Mouse (Mus musculus) ovary, postnatal 10 days (tissue): ENCODE measurements around the gene Wrnip1.

Experiments
- DNase-seq: peaks from one replicate; pipeline ENCODE4 v3.0.0; 2022; ENCODE audit warnings: low spot score

Wrnip1 gene

DNA sequence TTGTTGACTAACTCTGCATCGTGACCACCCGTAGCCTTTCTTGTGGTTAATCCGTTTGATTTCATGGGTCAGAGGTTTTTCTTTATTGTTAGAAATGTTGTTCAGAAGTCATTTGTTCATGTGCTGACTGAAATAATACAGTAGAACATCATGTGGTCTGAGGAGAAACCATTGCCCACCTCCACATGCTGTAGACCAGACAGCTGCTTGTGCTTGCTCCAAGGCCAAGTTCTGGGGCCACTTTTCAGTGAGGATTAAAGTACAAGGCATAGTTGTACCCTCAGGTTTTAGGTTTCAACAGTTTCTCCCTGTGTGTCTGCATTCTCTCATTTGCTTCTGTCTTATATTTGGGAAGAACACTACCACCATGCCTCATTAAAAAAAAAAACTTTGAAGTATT is 5.8 kb downstream of the Wrnip1 start:
- DNase-seq = no peak

DNA sequence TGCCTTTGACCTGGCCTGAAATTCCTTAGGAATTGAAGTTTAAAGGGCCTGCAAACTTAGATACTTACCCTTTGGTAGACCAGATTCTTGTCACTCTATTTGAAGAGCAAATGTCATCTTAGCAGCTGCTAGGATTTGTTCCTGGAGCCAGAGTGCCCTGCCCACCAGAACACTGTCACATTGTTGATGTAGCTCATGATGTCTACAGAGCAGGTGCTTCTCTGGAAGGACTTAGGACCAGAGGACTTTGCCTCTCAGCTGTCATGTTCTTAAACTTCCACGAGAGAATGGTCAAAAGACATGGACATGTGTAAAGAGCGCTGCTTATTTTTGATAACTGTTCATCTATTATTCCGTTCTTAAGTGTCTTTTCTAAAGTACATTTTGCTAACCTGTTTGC is 17.4 kb downstream of the Wrnip1 start:
- DNase-seq = no peak

DNA sequence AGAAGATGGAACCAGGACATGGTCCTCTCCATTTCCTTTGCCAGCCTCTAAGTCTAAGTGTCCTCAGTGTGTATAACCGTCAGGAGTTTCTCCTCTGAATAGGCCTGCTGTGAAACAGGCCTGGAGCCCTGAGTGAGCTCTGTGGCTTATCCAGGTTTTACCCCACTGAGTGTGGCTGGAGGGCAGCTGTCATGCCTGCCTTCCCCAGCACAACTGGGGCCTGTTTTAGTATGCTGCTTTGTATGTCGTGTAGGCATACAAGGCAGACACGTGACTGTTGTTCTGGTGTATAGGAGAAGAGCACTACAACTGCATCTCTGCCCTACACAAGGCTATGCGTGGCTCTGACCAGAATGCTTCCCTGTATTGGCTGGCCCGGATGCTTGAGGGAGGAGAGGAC is 18.1 kb downstream of the Wrnip1 start:
- no peak for DNase-seq

DNA sequence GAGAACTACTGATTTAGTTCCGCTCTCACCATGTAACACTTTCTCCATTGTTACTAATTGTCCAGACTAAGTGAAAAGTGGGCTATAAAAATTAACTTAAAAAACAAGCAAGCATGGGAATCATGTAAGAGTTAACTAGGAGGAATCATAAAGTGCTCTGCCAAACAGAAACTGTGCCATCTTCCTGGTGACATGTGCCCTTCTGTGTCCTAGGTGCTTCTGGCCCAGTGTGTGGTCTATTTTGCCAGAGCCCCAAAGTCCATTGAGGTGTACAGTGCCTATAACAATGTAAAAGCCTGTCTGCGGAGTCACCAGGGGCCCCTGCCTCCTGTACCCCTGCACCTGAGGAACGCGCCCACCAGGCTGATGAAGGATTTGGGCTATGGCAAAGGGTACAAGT is 19.8 kb downstream of the Wrnip1 start:
- no peak for DNase-seq

DNA sequence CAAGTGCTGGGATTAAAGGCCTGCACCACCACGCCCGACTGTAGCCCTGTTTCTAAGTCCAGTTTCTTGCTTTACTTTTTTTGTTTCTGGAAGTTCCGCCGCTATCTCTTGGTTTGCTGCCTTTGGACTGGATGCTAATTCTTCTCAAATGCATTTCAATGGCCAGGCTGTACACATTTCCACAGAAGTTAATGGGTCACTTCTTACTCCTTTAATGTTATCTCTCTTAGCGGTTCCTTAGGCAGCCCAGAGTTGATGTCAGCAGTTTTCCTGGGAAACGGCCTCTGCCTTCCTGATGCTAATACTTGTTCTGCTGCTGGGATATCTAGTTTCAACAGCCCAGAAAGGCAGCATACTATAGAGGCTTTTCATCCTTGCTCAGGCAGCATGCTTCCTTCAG is 21.3 kb downstream of the Wrnip1 start:
- no peak for DNase-seq

DNA sequence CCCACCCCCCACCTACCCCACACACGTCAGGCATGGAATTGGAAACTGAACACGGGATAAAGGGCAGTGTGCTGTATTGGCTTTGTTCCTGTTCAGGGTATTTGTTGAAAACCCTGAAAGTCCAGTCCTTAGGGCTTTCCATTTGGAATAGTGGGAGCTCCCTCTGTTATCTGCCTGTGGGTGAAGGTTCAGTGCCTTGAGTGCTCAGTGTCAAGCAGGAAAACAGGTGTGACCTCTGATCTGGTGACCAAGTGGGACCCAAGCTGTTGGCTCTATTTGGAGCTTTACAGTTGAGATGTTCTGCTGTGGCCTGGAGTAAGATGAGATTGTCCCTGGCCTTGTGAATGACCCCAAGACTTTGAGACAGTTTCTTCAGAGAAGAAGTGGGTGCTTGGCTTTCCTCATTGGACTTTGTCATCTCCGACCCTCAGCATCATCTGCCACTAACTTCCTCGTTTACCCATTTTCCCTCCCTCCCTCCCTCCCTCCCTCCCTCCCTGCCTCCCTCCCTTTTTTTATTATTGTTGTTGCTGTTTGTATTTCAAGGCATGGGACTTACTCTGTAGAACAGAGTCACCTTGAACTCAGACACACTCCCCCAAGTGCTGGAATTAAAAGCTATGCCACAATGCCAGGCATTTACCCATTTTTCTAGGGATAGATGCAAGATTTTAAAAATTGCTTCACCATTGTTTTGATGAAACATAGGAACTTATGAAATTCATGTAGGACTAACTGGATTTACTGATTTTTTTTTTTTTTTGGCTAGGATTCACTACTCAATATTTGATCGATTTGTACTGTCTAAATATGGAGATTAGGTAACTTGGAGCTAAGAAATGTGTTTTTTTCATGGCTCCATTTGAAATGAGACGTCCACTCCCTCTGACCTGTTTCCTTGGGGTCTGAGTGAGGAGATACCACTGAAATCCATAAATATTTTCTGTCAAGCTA is 22.8 kb downstream of the Wrnip1 start:
- DNase-seq = no peak

DNA sequence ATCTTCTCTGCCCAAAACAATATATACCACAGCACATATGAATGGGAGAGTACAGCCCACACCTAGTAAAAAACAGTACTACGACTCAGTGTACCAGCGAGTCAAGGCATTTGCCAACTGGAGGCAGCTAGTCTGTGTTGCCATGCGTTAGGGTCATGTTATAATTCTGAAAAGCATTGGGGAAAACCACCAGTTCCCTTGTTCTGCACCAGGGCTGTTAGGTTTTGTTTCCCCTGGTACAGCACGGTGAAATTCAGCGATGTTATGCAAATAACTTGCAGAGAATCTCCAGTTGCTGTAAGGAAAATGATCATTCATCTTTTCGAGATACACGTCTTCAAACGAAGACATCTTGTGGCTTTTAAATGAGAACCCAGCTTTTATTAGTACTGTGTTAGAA is 23.7 kb downstream of the Wrnip1 start:
- no peak for DNase-seq

DNA sequence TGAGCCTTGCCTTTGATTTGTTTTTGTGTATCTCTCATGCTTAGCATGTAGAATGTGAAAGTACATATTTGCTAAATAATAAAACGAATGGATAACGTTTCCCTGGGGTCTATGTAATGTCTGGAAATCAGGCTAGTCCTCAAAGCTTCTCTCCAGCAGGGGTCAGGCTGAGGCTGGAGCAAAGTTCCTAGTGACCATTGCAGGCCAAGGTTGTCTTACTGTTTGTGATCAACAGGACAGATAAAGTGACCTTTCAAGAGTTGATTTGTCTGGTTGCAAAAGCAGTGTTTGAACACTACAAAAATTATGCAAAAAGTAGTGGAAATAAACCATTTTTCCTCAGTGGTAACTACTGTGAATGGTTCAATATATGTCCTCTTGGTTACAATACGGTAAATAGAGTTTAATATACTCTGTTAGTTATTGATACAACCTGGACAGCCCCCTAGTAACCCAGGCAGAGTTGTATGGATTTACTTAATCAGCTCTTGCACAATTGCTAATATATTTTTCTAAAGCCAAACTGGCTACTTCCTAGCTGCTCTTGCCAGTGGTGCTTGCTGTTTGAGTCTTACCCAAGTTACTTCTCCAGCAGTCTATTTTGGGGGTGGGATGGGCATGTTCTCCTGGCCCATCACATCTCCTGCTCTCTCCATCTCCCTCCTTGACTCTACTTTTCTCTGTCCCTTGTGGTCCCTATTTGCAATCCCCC is 25.4 kb downstream of the Wrnip1 start:
- DNase-seq = no peak

DNA sequence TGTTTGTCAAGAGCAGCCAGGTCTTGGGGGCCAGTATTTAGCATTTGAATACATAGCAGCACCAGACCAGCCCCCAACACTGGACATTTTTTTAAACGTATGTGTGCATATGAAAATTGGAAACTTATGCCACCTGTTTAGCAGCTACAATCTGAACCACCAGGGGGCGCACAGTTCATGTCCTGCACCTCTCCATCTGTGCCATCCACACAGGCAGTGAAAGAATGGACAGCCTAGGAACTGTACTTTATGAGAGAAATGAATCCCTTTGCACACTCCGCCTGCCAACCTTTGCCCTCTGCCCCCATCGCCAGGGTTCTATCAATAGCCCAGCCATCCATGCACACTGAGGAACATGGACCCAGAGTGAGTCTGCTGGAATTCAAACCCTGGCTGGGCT is 26.1 kb downstream of the Wrnip1 start:
- DNase-seq = no peak

DNA sequence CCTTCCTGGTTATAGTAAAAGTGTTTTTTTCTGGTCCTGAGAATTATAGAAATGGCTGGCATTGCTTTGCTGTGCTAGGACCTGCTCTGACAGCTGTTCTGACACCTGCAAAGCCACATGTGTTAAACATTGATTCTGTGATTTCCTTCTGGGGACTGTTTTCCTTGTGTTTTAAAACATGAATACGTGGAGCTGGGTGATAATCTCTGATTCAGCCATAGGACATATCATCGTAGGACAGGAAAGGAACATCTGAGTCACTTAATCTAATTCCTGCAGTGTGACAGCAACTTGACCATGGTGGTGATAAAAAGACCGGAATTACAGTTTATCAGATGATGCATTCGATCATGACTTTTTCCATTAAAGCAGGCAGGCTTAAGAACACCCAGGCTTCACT is 27.0 kb downstream of the Wrnip1 start:
- DNase-seq = no peak

DNA sequence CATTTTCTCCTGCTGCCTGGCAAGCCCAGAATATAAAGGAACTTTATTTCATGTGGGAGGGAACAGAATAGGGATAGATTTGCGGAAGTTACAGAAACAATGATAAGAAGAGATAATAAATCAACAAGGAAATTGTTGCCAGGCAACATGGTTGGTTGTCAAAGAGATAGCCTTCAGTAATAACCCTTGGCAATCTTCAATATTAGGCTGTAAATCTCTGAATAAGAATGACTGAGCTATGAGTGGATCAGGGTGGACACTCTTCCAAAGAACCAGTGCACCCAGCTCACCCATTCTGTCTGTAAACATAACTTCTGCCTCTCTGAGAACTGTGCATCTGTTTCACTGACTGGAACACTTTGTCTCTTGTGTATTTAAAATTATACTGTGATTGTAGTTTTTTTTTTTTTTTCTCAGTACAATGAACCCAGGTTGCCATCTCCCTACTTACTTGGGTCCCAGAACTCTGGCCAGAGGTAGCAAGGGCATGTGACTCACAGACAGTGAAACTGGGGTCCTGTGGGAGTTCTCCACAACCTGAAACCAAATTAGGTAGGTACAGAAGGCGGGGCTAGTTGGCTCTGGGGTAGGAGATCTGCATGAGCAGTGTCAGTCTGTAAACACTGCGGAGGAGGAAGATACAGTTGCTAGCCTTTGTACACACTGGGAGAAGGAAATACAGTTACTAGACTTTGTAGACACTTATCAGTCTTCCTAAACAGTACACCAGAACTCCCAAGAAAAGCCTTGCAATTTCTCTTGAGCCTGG is 29.9 kb downstream of the Wrnip1 start:
- no peak for DNase-seq

DNA sequence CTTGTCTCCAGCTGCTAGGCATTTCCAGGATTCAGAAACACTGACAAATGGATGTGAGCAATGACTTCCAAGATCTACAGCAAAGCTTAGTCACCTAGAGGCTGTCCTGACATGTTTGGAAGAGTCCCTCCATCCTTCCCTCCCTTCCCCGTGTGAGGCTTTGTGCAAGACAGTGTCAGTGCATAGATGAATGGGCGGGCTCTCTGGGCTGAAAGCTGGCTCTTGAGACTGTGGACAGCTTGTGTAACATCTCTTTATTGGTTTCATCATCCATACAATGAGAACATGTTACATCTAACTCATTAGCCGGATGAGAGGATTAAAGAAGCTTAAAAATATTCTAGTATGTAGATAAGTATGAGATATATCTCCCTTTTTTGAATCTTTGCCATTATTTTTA is 30.9 kb downstream of the Wrnip1 start:
- no peak for DNase-seq

DNA sequence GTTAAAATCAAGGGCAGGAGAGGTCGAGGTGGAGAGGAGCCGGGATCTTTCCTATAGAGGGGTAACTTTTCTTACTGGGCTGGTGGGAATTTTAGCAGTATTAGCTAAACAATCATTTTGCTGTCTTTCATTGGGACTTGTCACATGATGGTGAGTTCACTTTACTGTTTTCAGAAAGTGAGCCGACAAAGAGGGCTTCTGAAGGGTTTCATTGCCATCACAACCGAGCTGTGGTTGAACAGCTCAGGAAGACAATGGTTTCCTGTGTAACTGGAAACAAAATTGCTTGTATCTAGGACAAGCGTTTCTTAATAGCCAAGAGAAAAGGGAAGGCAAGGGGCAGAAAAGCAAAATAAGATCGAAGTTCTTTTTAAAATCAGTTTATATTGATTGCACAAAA is 31.4 kb downstream of the Wrnip1 start:
- no peak for DNase-seq

DNA sequence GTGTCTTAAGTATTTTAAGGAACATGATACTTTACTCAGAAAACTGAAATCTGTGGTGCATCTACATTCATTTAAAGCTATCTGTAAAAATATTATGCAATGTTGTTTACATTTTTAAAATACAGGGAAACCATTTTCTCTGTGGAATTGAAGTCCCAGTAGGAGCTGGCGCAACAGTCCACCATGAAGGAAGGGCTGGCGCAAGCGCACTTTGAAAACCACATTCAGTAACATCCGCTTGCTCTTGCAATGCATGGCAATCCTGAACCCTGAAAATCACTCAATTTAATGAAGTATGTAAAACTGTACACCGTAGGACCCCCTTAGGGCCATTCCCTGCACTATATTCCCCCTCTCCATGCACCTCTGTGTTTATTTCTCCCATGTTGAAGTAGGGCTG is 32.7 kb downstream of the Wrnip1 start:
- DNase-seq = no peak

DNA sequence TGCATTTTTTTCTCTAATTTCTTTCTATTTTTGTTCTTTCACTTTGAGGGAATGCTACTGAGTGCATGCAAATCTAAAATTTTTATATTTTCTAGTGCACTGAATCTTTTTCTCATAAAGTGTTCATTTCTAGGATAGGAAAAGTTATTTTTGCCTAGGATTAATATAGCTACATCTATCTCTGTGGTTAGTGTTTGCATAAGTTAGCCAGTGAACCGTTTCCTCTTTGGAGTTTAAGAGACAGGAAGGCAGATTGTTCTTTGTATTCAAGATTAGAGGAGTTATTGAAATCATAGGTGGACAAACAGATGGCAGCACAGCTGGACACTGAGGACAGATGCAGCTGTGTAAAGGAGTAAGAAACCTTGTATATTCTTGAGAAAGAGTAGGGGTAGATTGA is 37.5 kb downstream of the Wrnip1 start:
- DNase-seq = no peak

DNA sequence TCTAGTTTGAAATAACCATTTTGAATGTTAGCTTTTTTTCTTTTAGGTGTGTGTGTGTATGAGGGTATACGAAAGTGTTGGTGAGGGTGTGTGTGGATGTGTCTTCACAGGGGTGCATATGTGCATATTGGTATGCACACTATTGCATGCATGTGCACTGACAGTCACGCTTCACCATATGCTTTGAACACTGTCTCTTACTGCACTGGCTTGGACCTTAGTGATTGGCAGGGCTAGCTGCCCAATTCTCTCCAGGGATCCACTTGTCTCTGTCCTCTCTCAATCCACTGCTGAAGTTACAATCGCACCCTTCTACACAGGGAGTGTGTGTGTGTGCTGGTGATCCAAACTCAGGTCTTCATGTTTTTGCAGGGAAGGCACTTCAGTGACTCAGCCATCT is 39.5 kb downstream of the Wrnip1 start:
- DNase-seq = no peak

DNA sequence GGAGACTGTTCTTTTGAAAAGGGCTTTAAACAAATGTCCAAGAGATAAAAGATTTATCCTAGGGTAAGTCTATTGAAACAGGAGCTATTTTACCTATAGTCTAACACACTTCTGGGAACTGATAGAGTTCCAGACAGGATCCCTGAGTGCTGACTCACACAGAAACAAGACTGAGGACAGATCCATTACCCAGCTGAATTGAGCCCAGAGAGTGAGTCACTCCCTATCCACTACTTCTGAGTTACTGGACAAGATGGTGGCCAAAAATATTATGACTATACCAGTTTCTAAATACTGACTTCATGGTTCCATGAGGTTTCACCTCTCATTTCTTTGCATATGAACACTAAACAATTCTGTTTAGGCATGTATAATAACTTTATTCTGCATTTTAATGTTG is 44.4 kb downstream of the Wrnip1 start:
- no peak for DNase-seq

DNA sequence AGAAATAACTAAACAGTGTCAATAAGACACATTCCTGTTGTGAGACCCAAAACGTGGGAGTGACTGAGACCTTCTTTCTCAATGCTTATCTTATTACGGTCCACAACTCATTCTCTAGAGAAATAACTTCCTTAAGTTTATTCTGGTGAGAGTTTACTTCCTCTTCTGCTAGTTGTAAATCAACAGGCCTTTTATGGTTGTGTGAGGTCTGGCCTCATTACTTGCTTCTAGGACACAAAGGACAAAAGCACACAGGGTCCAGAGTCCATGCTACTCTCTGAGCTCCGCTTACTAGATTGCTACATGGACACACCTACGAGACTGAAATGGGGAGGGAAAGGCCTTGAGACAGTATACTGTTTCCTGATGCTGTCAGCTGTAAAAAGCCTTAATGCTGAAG is 47.3 kb downstream of the Wrnip1 start:
- no peak for DNase-seq

DNA sequence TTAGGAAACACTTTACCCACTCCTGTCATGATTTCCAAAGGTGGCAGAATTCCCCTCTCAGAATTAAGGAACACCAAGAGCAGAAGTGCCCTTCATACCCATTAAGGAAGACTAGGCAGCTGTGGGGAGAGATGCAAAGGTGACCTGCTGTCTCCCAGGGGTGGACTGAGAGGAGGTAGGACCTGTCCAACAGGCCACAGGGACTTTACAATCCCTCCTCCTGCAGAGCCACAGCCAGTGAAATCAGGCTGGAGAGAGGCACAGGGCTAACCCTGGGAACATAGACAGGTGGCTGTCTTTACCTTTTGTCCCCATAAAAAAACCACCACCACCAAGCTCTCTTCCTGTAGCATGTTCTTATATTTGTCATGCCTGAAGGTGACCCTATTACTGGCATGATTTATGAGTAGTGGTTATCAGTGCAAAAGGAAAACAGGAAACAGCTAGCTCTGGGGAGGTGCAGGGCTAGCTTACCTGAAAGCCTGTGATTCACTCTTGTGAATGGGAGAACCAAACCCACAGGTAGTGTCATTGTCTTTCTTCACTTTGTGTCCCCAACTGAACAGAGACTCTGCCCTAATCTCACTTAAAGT is 47.8 kb downstream of the Wrnip1 start:
- DNase-seq = no peak

DNA sequence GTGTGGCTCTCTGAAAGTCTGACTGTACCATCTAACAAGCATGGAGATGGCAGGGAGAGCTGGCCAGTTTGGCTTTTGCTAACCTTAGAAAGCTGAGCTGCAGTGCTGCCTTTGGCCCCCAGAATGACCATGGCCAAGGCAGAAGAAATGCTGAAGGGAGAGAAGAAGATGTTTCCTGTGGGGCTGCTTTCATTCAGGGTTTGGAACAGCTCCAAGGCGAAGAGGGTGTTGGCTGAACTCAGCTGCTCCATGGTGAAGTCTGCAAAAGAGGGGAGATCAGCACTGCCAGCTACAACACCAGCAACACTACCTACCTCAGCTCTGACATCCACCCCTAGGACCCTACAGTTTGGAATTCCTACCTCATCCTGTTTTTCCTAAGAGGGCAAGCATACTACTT is 48.3 kb downstream of the Wrnip1 start:
- no peak for DNase-seq

DNA sequence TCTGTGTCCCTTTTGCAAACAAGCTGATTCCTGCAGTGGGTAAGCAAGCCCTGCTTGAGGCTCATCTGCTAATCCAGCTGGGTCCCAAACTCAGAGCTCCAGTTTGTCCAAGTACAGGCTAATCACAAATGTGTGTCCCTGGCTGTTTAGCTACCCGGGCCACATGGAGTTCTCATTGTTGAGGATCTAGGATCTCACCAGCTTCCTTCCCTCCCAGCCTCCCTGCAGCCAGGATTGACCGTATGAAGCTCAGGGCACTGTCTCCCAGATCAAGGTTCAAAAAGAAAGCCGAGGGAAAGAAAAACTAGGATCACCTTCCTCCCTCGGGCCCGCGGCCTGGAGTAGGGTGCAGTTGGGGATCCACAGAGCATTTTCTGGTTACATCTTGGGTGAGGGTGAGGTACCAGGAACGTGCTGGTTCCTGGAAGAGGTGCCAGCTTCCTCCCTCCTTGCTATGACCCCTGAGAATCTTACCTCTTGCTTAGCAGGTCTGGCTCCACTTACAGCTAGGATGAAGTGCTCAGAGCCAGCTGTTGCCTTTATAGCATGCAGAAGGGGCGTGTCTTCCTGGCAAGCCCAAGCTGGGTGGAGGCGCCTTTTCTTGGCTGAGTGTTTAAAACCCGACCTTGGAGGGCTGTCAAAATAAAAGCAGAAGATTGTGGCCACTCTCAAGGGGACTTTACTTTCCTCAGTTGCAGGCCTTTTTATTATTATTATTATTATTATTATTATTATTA is 49.0 kb downstream of the Wrnip1 start, which contains the start of gene Serpinb1a:
TSS of gene Serpinb1a (minus strand) at position 518 of the 737 bp plus-strand sequence.
- DNase-seq = peak; percentile 37

DNA sequence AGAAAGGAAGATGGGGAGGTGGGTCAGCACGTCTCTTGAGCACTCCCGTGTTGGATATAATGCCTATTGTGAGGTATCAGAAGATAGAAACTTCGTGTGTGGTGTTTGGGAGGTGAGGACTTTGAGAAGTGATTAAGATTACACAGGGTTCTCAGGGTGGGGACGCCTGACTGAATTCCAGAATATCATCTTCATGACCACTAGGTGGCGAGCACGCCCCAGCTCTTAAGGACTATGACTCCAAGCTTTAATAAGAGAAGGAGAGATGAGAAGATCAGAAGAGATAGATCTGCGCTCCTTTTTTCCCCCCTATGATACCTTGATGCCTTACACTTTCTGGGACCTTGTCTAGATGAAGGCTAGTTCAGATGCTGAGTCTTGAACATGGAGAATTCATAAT is 50.1 kb downstream of the Wrnip1 start:
- DNase-seq = no peak
